Mouse (Mus musculus): ENCODE data around the gene Srpr. TPM values are rescaled to one million over a fixed set of nuclear protein-coding genes. Genes with fewer than 3 reads are reported as not detected.

The Srpr gene
- total RNA-seq, 2 experiments from 2014 or later = 54.4 to 61.0 TPM

GRCm38 (mm10) chr9:35289992-35290391, 90.0 kb downstream of the Srpr start:
- intact Hi-C loops (cut with DNase I) = loop anchor here (5.0 kb wide), 1 partner anchor 232 kb away; no protein-coding TSS in a partner anchor
- DNase-seq (ENCODE audit: extremely low spot score in 1 of 2, low spot score in 2 of 2) = no peak

- intact Hi-C loops (cut with DNase I) = no loop called here
- no peak for DNase-seq (ENCODE audit: extremely low spot score in 1 of 2, low spot score in 2 of 2)
Measured at GRCm38 (mm10) chr9:35290417-35290816, 90.4 kb downstream of the Srpr start.

GRCm38 (mm10) chr9:35290916-35291315, 90.9 kb downstream of the Srpr start:
- intact Hi-C loops (cut with DNase I) = no loop called here
- no peak for DNase-seq (ENCODE audit: extremely low spot score in 1 of 2, low spot score in 2 of 2)

GRCm38 (mm10) chr9:35293465-35293864, 93.5 kb downstream of the Srpr start:
- no peak for DNase-seq (ENCODE audit: extremely low spot score in 1 of 2, low spot score in 2 of 2)
- intact Hi-C loops (cut with DNase I) = no loop called here

Other genes starting within 250 kb of the Srpr start
- 10 to 100 TPM; 26.8 to 27.2 TPM for gene St3gal4, start 80.9 kb upstream of the Srpr start, total RNA-seq (2021)
- 10 to 100 TPM; 17.6 to 18.5 TPM for gene Dcps, start 24.1 kb upstream of the Srpr start, total RNA-seq (2021)
- gene Tirap, start 116 bp downstream of the Srpr start, total RNA-seq (2021) = 1 to 10 TPM; 2.3 to 3.4 TPM
- 10 to 100 TPM; 39.3 to 41.7 TPM for gene Foxred1, start 10.9 kb downstream of the Srpr start, total RNA-seq (2021)
- gene Fam118b, start 67.6 kb downstream of the Srpr start, total RNA-seq (2021) = 10 to 100 TPM; 20.5 to 23.7 TPM
- gene Rpusd4, start 67.7 kb downstream of the Srpr start, total RNA-seq (2021) = 10 to 100 TPM in 1 of 2 experiments, 1 to 10 TPM in 1; 8.5 to 10.4 TPM
- gene Cdon, start 221.0 kb downstream of the Srpr start, total RNA-seq (2021) = 10 to 100 TPM in 1 of 2 experiments, 1 to 10 TPM in 1; 7.8 to 10.5 TPM

Data from left cerebral cortex, postnatal 10 days (tissue).